Mouse (Mus musculus) lung, embryonic 16.5 days (tissue): ENCODE data around the gene Dync2li1. TPM values are rescaled to one million over a fixed set of nuclear protein-coding genes. Genes with fewer than 3 reads are reported as not detected.

Experiments used
- ATAC-seq: fragments of 200-750 bp; cut with Nextera tagmentation; 2 replicates; pipeline ENCODE4 v1.8.0; 2017; ENCODE audit warnings: low read depth, mild to moderate bottlenecking, moderate library complexity
- H3K27ac ChIP-seq: fragments of 300-500 bp; sonication (generic); 2 replicates; pipeline ENCODE4 v1.5.1; 2014; ENCODE audit warnings: mild to moderate bottlenecking, control low read depth, low read length
- H3K27me3 ChIP-seq: fragments of 300-500 bp; sonication (generic); 2 replicates; pipeline ENCODE4 v1.6.1; 2014; ENCODE audit warnings: low read depth, low read length, mixed read lengths; ENCODE audit not compliant: control insufficient read depth, insufficient read depth
- H3K36me3 ChIP-seq: fragments of 300-500 bp; sonication (generic); 2 replicates; pipeline ENCODE4 v1.6.1; 2014; ENCODE audit warnings: low read length; ENCODE audit not compliant: control insufficient read depth, insufficient read depth
- H3K4me1 ChIP-seq: fragments of 300-500 bp; sonication (generic); replicated peaks from 2 replicates; pipeline ENCODE4 v1.6.1; 2014; ENCODE audit warnings: low read length, mixed read lengths; ENCODE audit not compliant: control insufficient read depth, insufficient read depth
- H3K4me2 ChIP-seq: fragments of 300-500 bp; sonication (generic); 2 replicates; pipeline ENCODE4 v1.6.1; 2014; ENCODE audit warnings: low read depth, low read length, control low read depth
- H3K4me3 ChIP-seq: fragments of 300-500 bp; sonication (generic); 2 replicates; pipeline ENCODE4 v1.5.1; 2014; ENCODE audit warnings: mild to moderate bottlenecking, low read length, control low read depth
- H3K9ac ChIP-seq: fragments of 300-500 bp; sonication (generic); 2 replicates; pipeline ENCODE4 v1.6.1; 2014; ENCODE audit warnings: low read length, control low read depth
- H3K9me3 ChIP-seq: fragments of 300-500 bp; sonication (generic); 2 replicates; pipeline ENCODE4 v1.6.1; 2016; ENCODE audit warnings: low read length; ENCODE audit not compliant: control insufficient read depth
- WGBS: fragments of 180-500 bp; shearing (Covaris S2); extraction: QIAGEN DNeasy Blood & Tissue Kit; methylation state at CpG from one replicate; pipeline ENCODE4 v1.1.7; 2014; 5-methylcytosine and 5-hydroxymethylcytosine counted together
- polyA plus RNA-seq: library from polyadenylated mRNA; unstranded; fragments of >200 nt; fragmentation: Nextera tagmentation; extraction: Ambion mirVana; gene quantifications from 2 replicates; pipeline ENCODE4 v1.2.1, GENCODE M21; 2015

Gene Dync2li1
- polyA plus RNA-seq, 1 experiment from 2014 or later = 46.9 TPM

DNA sequence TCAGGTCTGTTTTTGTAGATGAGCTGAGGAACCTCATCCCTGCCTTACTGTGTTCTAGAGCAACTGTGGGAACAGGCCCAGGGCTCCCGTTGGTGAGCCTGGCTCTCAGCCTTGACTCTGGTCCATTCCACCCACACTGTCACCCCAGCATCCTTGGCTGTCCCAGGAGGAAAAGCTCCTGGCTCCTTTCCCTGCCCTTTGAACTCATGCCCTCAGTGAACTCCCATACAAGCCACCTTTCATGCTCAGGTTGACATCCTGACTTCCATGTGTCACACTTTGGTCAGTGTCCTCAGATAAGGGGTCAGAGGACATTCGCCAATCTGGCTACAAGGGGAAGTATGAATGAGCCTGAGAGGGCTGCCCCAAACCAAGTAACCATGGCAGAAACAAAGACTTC lies 67.4 kb downstream of the Dync2li1 start:
- WGBS = 63% methylated on average over 2 of the region's 2 CpGs
- H3K36me3 ChIP-seq = no peaks in the 10 kb centered on the region
- H3K4me3 ChIP-seq = no peak overlapping the region
- H3K4me1 ChIP-seq = no peaks in the 10 kb centered on the region
- no peaks in the 10 kb centered on the region for H3K9me3 ChIP-seq
- H3K4me2 ChIP-seq = no peak overlapping the region
- no peaks in the 10 kb centered on the region; the same call in 1 of the 2 replicates for H3K27me3 ChIP-seq
- no peak for ATAC-seq
- no peak overlapping the region for H3K27ac ChIP-seq
- no peak overlapping the region for H3K9ac ChIP-seq

DNA sequence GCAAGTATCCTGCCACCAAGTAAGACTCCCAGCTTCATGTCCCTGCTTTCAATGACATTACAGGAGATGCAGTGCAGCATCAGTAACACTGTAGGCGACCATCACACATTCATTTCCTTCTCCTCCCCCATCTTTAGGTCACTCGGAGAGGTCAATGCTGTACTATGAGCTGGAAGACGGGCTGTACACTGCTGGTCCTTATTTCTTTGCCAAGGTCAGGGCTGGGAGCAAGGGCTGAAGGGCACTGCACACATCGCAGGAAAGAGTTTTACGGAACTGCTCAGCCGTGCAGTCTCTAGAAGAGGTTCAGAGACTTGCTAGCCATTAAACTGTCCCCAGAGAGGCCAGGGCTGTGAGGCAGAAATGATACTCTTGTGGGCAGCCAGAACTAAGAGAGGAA lies 70.2 kb downstream of the Dync2li1 start:
- Histone ChIP-seq H3K27ac (no peak overlapping the region), H3K9me3 (no peaks in the 10 kb centered on the region), H3K27me3 (no peaks in the 10 kb centered on the region; the same call in 1 of the 2 replicates), H3K4me1 (no peaks in the 10 kb centered on the region), H3K4me3 (no peak overlapping the region), H3K4me2 (no peak overlapping the region), H3K36me3 (no peaks in the 10 kb centered on the region), H3K9ac (no peak overlapping the region)
- WGBS = 60% methylated on average over 6 of the region's 6 CpGs
- ATAC-seq = no peak

DNA sequence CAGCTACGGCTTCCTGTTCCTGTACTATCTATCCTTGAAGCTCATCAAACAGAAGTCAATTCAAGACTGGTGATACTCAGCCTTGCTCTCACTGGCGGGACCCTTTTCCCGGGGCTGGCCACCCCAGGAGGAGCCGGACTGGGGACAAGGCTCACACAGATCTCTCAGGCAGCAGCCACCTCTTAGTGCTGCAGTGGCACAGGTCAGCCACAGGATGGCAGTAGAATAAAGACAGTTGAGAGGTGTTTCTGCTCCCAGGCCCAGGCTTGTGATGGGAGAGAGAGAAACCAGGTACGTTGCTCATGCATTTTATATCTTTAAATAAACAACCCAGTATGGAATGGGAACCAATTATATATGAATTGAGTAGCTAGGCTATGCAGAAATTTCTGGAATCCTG lies 72.4 kb downstream of the Dync2li1 start:
- Histone ChIP-seq H3K27ac (no peak overlapping the region), H3K9ac (no peak overlapping the region), H3K4me2 (no peak overlapping the region), H3K9me3 (no peaks in the 10 kb centered on the region), H3K4me1 (no peaks in the 10 kb centered on the region), H3K4me3 (no peak overlapping the region), H3K27me3 (no peaks in the 10 kb centered on the region), H3K36me3 (no peaks in the 10 kb centered on the region)
- peak; percentile 37; the same call in 1 of the 2 replicates for ATAC-seq
- 19% methylated on average over 5 of the region's 5 CpGs for WGBS

Other genes starting within 250 kb of the Dync2li1 start
- 7.8 and 8.6 TPM in 2 replicates for gene Thada, start 160.3 kb upstream of the Dync2li1 start, polyA plus RNA-seq
- 10.2 and 10.5 TPM in 2 replicates for gene Plekhh2, start 114.6 kb upstream of the Dync2li1 start, polyA plus RNA-seq
- gene Abcg8, start 49.8 kb downstream of the Dync2li1 start, polyA plus RNA-seq = not detected in 2 replicates
- gene Abcg5, start 56.5 kb downstream of the Dync2li1 start, polyA plus RNA-seq = 0.21 and 0.45 TPM in 2 replicates
- gene Lrpprc, start 164.3 kb downstream of the Dync2li1 start, polyA plus RNA-seq = 31.7 and 33.4 TPM in 2 replicates